In genomic region chr2:20721098-20721497, GRCm38 (mm10) we compare ENCODE assay signal across 21 mouse cellular contexts.
"Had no signal": no experiment of that assay in that cellular context is flagged by ENCODE, and none has a peak within 500 bp of the region (broad histone marks: within the 10 kb centered on the region; RNA-seq: fewer than 3 reads in every experiment).

No protein-coding gene starts in this region.

- ATAC-seq: lung, postnatal 0 days; midbrain, embryonic 13.5 days had no signal

- H3K4me3 ChIP-seq: lung, embryonic 15.5 days; megakaryocyte, embryonic 14.5 days; midbrain, embryonic 13.5 days; midbrain, embryonic 15.5 days; myocyte; neural tube, embryonic 13.5 days; stomach, embryonic 15.5 days had no signal

- DNase-seq: lung, adult 18-20 months; lung, postnatal 14 days; lung, postnatal 36 days; retina, postnatal 1 day; right cerebral cortex, adult 18-20 months; right cerebral cortex, postnatal 14 days; thymus, adult 2 months; thymus, postnatal 25 days; thymus, postnatal 4 days had no signal

- H3K27ac ChIP-seq: liver, embryonic 14.5 days; lung, embryonic 15.5 days; macrophage; midbrain, embryonic 13.5 days; midbrain, embryonic 15.5 days; neural tube, embryonic 13.5 days; stomach, embryonic 15.5 days; stomach, postnatal 0 days had no signal

- H3K9ac ChIP-seq: liver, embryonic 14.5 days; lung, embryonic 15.5 days; midbrain, embryonic 13.5 days; midbrain, embryonic 15.5 days; neural tube, embryonic 13.5 days; stomach, embryonic 15.5 days had no signal

- H3K36me3 ChIP-seq: lung, embryonic 15.5 days; midbrain, embryonic 13.5 days; midbrain, embryonic 15.5 days; neural tube, embryonic 13.5 days; stomach, embryonic 15.5 days had no signal

- H3K27me3 ChIP-seq: lung, embryonic 15.5 days; midbrain, embryonic 13.5 days; midbrain, embryonic 15.5 days; neural tube, embryonic 13.5 days; stomach, embryonic 15.5 days had no signal

- H3K9me3 ChIP-seq: lung, embryonic 15.5 days; megakaryocyte, embryonic 14.5 days; midbrain, embryonic 13.5 days; midbrain, embryonic 15.5 days; neural tube, embryonic 13.5 days; stomach, embryonic 15.5 days had no signal

- H3K4me2 ChIP-seq: midbrain, embryonic 11.5 days; midbrain, embryonic 13.5 days; midbrain, embryonic 15.5 days; neural tube, embryonic 13.5 days; stomach, embryonic 15.5 days had no signal
